14 mouse cellular contexts compared by ENCODE assay signal in genomic region chr13:119337861-119338260, GRCm38 (mm10).
DNase-seq lines count a peak whose midpoint lies in the region.
"Had no signal": no experiment of that assay in that cellular context is flagged by ENCODE, and none has a peak within 500 bp of the region (broad histone marks: within the 10 kb centered on the region; RNA-seq: fewer than 3 reads in every experiment).

No protein-coding gene starts in this region.

- peak; percentile 55 to 59 for DNase-seq in cerebellum, postnatal 14 days
- no peak for DNase-seq in cerebellum, adult 9-11 months
- DNase-seq in kidney, postnatal 10 days = peak; percentile 26
- no peak for DNase-seq in kidney, adult 18-20 months
- peak; percentile 3 for DNase-seq in retina, postnatal 1 day
- DNase-seq in retina, embryonic 14.5 days (ENCODE audit: low spot score) = no peak
- DNase-seq in adrenal gland, adult (ENCODE audit: inconsistent age in 2 of 2, low spot score in 1 of 2) = no peak
- DNase-seq: adrenal gland, postnatal 14 days; forebrain, postnatal 0 days; gastrocnemius, postnatal 10 days; heart, adult 2 months; kidney, adult 8-10 months; kidney, postnatal 36 days; thymus, postnatal 25 days had no signal

Comparison
In these comparisons a context has a peak if more than half of its experiments do, and no peak if none do; other contexts are left out.
1. DNase-seq: peak in cerebellum, postnatal 14 days (2 of 2), kidney, postnatal 10 days (single experiment) and retina, postnatal 1 day (single experiment); none in cerebellum, adult 9-11 months (single experiment), kidney, adult 18-20 months (single experiment), retina, embryonic 14.5 days (single experiment) and adrenal gland, adult (0 of 2).